Comparison of ENCODE assay signal across 11 mouse cellular contexts in the genomic region with DNA sequence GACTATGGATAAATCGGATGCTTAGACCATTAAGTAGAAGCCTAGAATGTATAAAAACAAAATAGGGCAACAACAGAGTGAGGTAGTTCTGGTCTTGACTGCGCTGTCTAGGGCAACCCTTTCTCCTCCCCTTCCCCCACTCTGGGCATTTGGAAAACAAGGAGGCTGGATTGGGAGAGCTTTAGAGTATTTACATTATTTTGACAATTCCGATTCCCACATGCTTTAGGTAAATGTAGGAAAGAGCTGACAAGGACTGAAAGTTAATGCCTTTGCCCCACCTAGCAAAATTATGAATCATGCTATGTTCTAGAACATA. TPM values are rescaled to one million over a fixed set of nuclear protein-coding genes. Genes with fewer than 3 reads are reported as not detected.
DNase-seq lines count a peak whose midpoint lies in the region; ATAC-seq lines count a peak whose summit lies in the region.
"Had no signal": no experiment of that assay in that cellular context is flagged by ENCODE, and none has a peak within 500 bp of the region (broad histone marks: within the 10 kb centered on the region; RNA-seq: fewer than 3 reads in every experiment).

No protein-coding gene starts in this region.

- H3K27me3 ChIP-seq in embryonic facial prominence, embryonic 15.5 days = no peaks in the 10 kb centered on the region
- no peaks in the 10 kb centered on the region for H3K27me3 ChIP-seq in neural tube, embryonic 14.5 days (ENCODE audit: control insufficient read depth, insufficient read depth, low read length)
- H3K27me3 ChIP-seq: hindbrain, embryonic 15.5 days had no signal

- no peak for ATAC-seq in embryonic facial prominence, embryonic 15.5 days (ENCODE audit: insufficient number of reproducible peaks, low FRiP score, low TSS enrichment, low read depth)
- ATAC-seq in neural tube, embryonic 14.5 days (ENCODE audit: low read depth) = no peak

- no peak overlapping the region for H3K9ac ChIP-seq in embryonic facial prominence, embryonic 15.5 days
- no peak overlapping the region for H3K9ac ChIP-seq in neural tube, embryonic 14.5 days (replicated peaks; ENCODE audit: low read depth, low read length)
- H3K9ac ChIP-seq: hindbrain, embryonic 15.5 days had no signal

- H3K27ac ChIP-seq in embryonic facial prominence, embryonic 15.5 days (replicated peaks) = peak overlapping the region; percentile 4; the same call in 1 of the 2 replicates
- H3K27ac ChIP-seq in neural tube, embryonic 14.5 days (ENCODE audit: low read depth, low read length) = no peak overlapping the region
- H3K27ac ChIP-seq: hindbrain, embryonic 15.5 days had no signal

- WGBS in embryonic facial prominence, embryonic 15.5 days = 27% methylated on average over 3 of the region's 3 CpGs
- WGBS in neural tube, embryonic 14.5 days = 48% methylated on average over 3 of the region's 3 CpGs

- no peaks in the 10 kb centered on the region for H3K36me3 ChIP-seq in embryonic facial prominence, embryonic 15.5 days
- H3K36me3 ChIP-seq in neural tube, embryonic 14.5 days (ENCODE audit: control insufficient read depth, insufficient read depth, low read length) = no peaks in the 10 kb centered on the region
- H3K36me3 ChIP-seq: G1E; hindbrain, embryonic 15.5 days had no signal

- peak; percentile 33 to 52 for DNase-seq in kidney, postnatal 4 days
- DNase-seq in kidney, postnatal 25 days = no peak
- DNase-seq in embryo, embryonic 11 days = peak; percentile 47
- no peak for DNase-seq in adrenal gland, postnatal 36 days
- no peak for DNase-seq in frontal cortex, postnatal 25 days (ENCODE audit: low spot score in 2 of 2)
- DNase-seq: cerebellum, postnatal 14 days had no signal

- H3K4me3 ChIP-seq in embryonic facial prominence, embryonic 15.5 days (replicated peaks) = no peak overlapping the region; the same call in 1 of the 2 replicates
- no peak overlapping the region for H3K4me3 ChIP-seq in neural tube, embryonic 14.5 days (ENCODE audit: low read depth, low read length)
- H3K4me3 ChIP-seq: hindbrain, embryonic 15.5 days had no signal

- no peaks in the 10 kb centered on the region for H3K9me3 ChIP-seq in embryonic facial prominence, embryonic 15.5 days (replicated peaks)
- no peaks in the 10 kb centered on the region for H3K9me3 ChIP-seq in neural tube, embryonic 14.5 days (ENCODE audit: control insufficient read depth, low read length)
- H3K9me3 ChIP-seq: G1E; hindbrain, embryonic 15.5 days had no signal

- H3K4me2 ChIP-seq in embryonic facial prominence, embryonic 15.5 days (replicated peaks) = peak overlapping the region; percentile 30
- H3K4me2 ChIP-seq in neural tube, embryonic 14.5 days (ENCODE audit: low read depth, low read length) = peak overlapping the region; percentile 20; the same call in 1 of the 2 replicates

- H3K4me1 ChIP-seq in embryonic facial prominence, embryonic 15.5 days = peaks cover 25% of the 10 kb centered on the region
- H3K4me1 ChIP-seq in neural tube, embryonic 14.5 days (ENCODE audit: control insufficient read depth, insufficient read depth, low read length) = peaks cover 7% of the 10 kb centered on the region

RNA-seq across cellular contexts. Expression of gene Blmh, which starts 7.4 kb away (rescaled TPM):
- 170 and 171 TPM in 2 replicates for polyA plus RNA-seq in embryonic facial prominence, embryonic 15.5 days (2015; fragmentation: Nextera tagmentation; extraction: Ambion mirVana)
- 117 and 135 TPM in 2 replicates for polyA plus RNA-seq in neural tube, embryonic 14.5 days (2014; fragmentation: Nextera tagmentation; extraction: Ambion mirVana)
- total RNA-seq in adrenal gland, postnatal 36 days (2021) = 10 to 100 TPM; 45.2 to 57.2 TPM

RNA-seq across cellular contexts. Expression of gene Tmigd1, which starts 15.2 kb away (rescaled TPM):
- 1.5 and 1.8 TPM in 2 replicates for polyA plus RNA-seq in embryonic facial prominence, embryonic 15.5 days (2015; fragmentation: Nextera tagmentation; extraction: Ambion mirVana)
- 0.19 TPM in 1 of 2 replicates, not detected in the other for polyA plus RNA-seq in neural tube, embryonic 14.5 days (2014; fragmentation: Nextera tagmentation; extraction: Ambion mirVana)
- total RNA-seq in adrenal gland, postnatal 36 days (2021) = 1 to 10 TPM in 1 of 2 experiments, under 1 TPM in 1; 0.66 to 1.1 TPM
- polyA plus RNA-seq: frontal cortex, adult 2 months; G1E; hindbrain, embryonic 15.5 days had no signal

Comparison
In these comparisons a context has a peak if more than half of its experiments do, and no peak if none do; other contexts are left out.
1. DNase-seq: peak in kidney, postnatal 4 days (2 of 2) and embryo, embryonic 11 days (single experiment); none in kidney, postnatal 25 days (0 of 2), adrenal gland, postnatal 36 days (0 of 2) and frontal cortex, postnatal 25 days (0 of 2).